Mouse (Mus musculus): ENCODE results near the gene Gm20388. TPM values are rescaled to one million over a fixed set of nuclear protein-coding genes. Genes with fewer than 3 reads are reported as not detected.

The Gm20388 gene
- polyA plus RNA-seq, 1 experiment from 2014 or later, result 1.4 TPM

DNA sequence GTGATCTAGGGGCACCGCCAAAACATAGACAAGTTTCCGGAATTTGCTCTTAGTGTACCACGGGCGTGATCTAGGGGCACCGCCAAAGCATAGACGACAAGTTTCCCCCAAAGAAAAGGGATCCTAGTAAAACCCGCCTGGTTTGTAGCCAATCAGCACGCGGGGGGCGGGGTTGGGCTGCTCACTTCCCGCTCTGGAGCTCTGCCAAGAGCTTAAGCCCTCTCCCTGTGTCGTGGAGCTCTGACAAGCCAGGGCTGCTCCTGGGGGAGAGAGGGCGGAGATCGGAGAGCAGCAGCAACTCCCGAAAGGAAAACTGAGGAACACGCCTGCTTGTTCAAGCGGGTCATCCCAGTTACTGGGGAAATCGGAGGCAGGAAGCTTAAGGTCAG is 2037.1 kb downstream of the Gm20388 start:
- no peaks in the 10 kb centered on the region for H3K27me3 ChIP-seq (ENCODE audit: control insufficient read depth, insufficient read depth, low read depth, low read length)
- peaks cover 45% of the 10 kb centered on the region for H3K4me1 ChIP-seq (ENCODE audit: control insufficient read depth, low read depth, low read length)
- peak overlapping the region; percentile 63 for H3K4me3 ChIP-seq (ENCODE audit: low read depth, low read length)
- H3K4me2 ChIP-seq (ENCODE audit: low read depth, low read length), result peak overlapping the region; percentile 94
- WGBS (ENCODE audit: insufficient replicate concordance), result under 1% methylated on average over 18 of the region's 18 CpGs
- H3K27ac ChIP-seq (ENCODE audit: low read length), result peak overlapping the region; percentile 92
- peak overlapping the region; percentile 74 for H3K9ac ChIP-seq (ENCODE audit: low read depth, low read length)
- no peaks in the 10 kb centered on the region for H3K9me3 ChIP-seq (replicated peaks; ENCODE audit: control insufficient read depth, low read length)
- H3K36me3 ChIP-seq (ENCODE audit: control insufficient read depth, insufficient read depth), result no peaks in the 10 kb centered on the region
- peak; percentile 31 for ATAC-seq (ENCODE audit: low read depth)

- ATAC-seq (ENCODE audit: low read depth), result no peak
- Histone ChIP-seq H3K36me3 (ENCODE audit: control insufficient read depth, insufficient read depth) (no peaks in the 10 kb centered on the region), H3K4me3 (ENCODE audit: low read depth, low read length) (peak overlapping the region; percentile 63), H3K4me2 (ENCODE audit: low read depth, low read length) (peak overlapping the region; percentile 94), H3K27me3 (ENCODE audit: control insufficient read depth, insufficient read depth, low read depth, low read length) (no peaks in the 10 kb centered on the region), H3K9me3 (replicated peaks; ENCODE audit: control insufficient read depth, low read length) (no peaks in the 10 kb centered on the region), H3K27ac (ENCODE audit: low read length) (peak overlapping the region; percentile 92), H3K9ac (ENCODE audit: low read depth, low read length) (peak overlapping the region; percentile 74), H3K4me1 (ENCODE audit: control insufficient read depth, low read depth, low read length) (peaks cover 51% of the 10 kb centered on the region)
- 48% methylated on average over 19 of the region's 19 CpGs for WGBS (ENCODE audit: insufficient replicate concordance)
Measured at GRCm38 (mm10) chr8:121948321-121949145, 2037.9 kb downstream of the Gm20388 start.

- Histone ChIP-seq H3K4me1 (ENCODE audit: control insufficient read depth, low read depth, low read length) (peaks cover 59% of the 10 kb centered on the region), H3K9ac (ENCODE audit: low read depth, low read length) (peak within 1 kb of the TSS; percentile 97), H3K4me2 (ENCODE audit: low read depth, low read length) (peak within 1 kb of the TSS; percentile 94), H3K27ac (ENCODE audit: low read length) (peak within 1 kb of the TSS; percentile 96), H3K4me3 (ENCODE audit: low read depth, low read length) (peak within 1 kb of the TSS; percentile 90), H3K36me3 (ENCODE audit: control insufficient read depth, insufficient read depth) (no peaks in the 10 kb centered on the region), H3K27me3 (ENCODE audit: control insufficient read depth, insufficient read depth, low read depth, low read length) (no peaks in the 10 kb centered on the region), H3K9me3 (replicated peaks; ENCODE audit: control insufficient read depth, low read length) (no peaks in the 10 kb centered on the region)
- WGBS (ENCODE audit: insufficient replicate concordance), result 45% methylated on average over 6 of the region's 6 CpGs
- no peak for ATAC-seq (ENCODE audit: low read depth)
Measured at GRCm38 (mm10) chr8:121949222-121949800, 2038.7 kb downstream of the Gm20388 start, which contains the start of gene Banp. TSS of gene Banp (plus strand) at chr8:121949750.

GRCm38 (mm10) chr8:121949941-121950748 is 2039.5 kb downstream of the Gm20388 start:
- H3K27me3 ChIP-seq (ENCODE audit: control insufficient read depth, insufficient read depth, low read depth, low read length), result no peaks in the 10 kb centered on the region
- peak overlapping the region; percentile 90 for H3K4me3 ChIP-seq (ENCODE audit: low read depth, low read length)
- no peaks in the 10 kb centered on the region for H3K9me3 ChIP-seq (replicated peaks; ENCODE audit: control insufficient read depth, low read length)
- no peaks in the 10 kb centered on the region for H3K36me3 ChIP-seq (ENCODE audit: control insufficient read depth, insufficient read depth)
- peak overlapping the region; percentile 97 for H3K9ac ChIP-seq (ENCODE audit: low read depth, low read length)
- 0% methylated on average over 62 of the region's 66 CpGs for WGBS (ENCODE audit: insufficient replicate concordance)
- peak overlapping the region; percentile 96 for H3K27ac ChIP-seq (ENCODE audit: low read length)
- peak; percentile 91 for ATAC-seq (ENCODE audit: low read depth)
- H3K4me1 ChIP-seq (ENCODE audit: control insufficient read depth, low read depth, low read length), result peaks cover 64% of the 10 kb centered on the region
- peak overlapping the region; percentile 81 for H3K4me2 ChIP-seq (ENCODE audit: low read depth, low read length)

GRCm38 (mm10) chr8:121950749-121951655 is 2040.4 kb downstream of the Gm20388 start:
- Histone ChIP-seq H3K4me1 (ENCODE audit: control insufficient read depth, low read depth, low read length) (peaks cover 71% of the 10 kb centered on the region), H3K27ac (ENCODE audit: low read length) (peak overlapping the region; percentile 96), H3K27me3 (ENCODE audit: control insufficient read depth, insufficient read depth, low read depth, low read length) (no peaks in the 10 kb centered on the region), H3K9ac (ENCODE audit: low read depth, low read length) (peak overlapping the region; percentile 97), H3K36me3 (ENCODE audit: control insufficient read depth, insufficient read depth) (peaks cover 5% of the 10 kb centered on the region), H3K4me3 (ENCODE audit: low read depth, low read length) (peak overlapping the region; percentile 90), H3K4me2 (ENCODE audit: low read depth, low read length) (peak overlapping the region; percentile 81), H3K9me3 (replicated peaks; ENCODE audit: control insufficient read depth, low read length) (no peaks in the 10 kb centered on the region)
- ATAC-seq (ENCODE audit: low read depth), result peak; percentile 0; the same call in 1 of the 2 replicates
- WGBS (ENCODE audit: insufficient replicate concordance), result under 1% methylated on average over 78 of the region's 97 CpGs

GRCm38 (mm10) chr8:121951656-121952009 is 2041.0 kb downstream of the Gm20388 start:
- peak overlapping the region; percentile 81 for H3K4me2 ChIP-seq (ENCODE audit: low read depth, low read length)
- peak overlapping the region; percentile 97 for H3K9ac ChIP-seq (ENCODE audit: low read depth, low read length)
- peak overlapping the region; percentile 90 for H3K4me3 ChIP-seq (ENCODE audit: low read depth, low read length)
- peaks cover 72% of the 10 kb centered on the region for H3K4me1 ChIP-seq (ENCODE audit: control insufficient read depth, low read depth, low read length)
- no peaks in the 10 kb centered on the region for H3K27me3 ChIP-seq (ENCODE audit: control insufficient read depth, insufficient read depth, low read depth, low read length)
- H3K36me3 ChIP-seq (ENCODE audit: control insufficient read depth, insufficient read depth), result peaks cover 5% of the 10 kb centered on the region
- H3K27ac ChIP-seq (ENCODE audit: low read length), result peak overlapping the region; percentile 96
- WGBS (ENCODE audit: insufficient replicate concordance), result 7% methylated on average over 7 of the region's 7 CpGs
- ATAC-seq (ENCODE audit: low read depth), result no peak
- no peaks in the 10 kb centered on the region for H3K9me3 ChIP-seq (replicated peaks; ENCODE audit: control insufficient read depth, low read length)

GRCm38 (mm10) chr8:121952122-121952521 is 2041.5 kb downstream of the Gm20388 start:
- ATAC-seq (ENCODE audit: low read depth), result no peak
- H3K4me3 ChIP-seq (ENCODE audit: low read depth, low read length), result peak overlapping the region; percentile 90
- peak overlapping the region; percentile 81 for H3K4me2 ChIP-seq (ENCODE audit: low read depth, low read length)
- H3K4me1 ChIP-seq (ENCODE audit: control insufficient read depth, low read depth, low read length), result peaks cover 68% of the 10 kb centered on the region
- no peaks in the 10 kb centered on the region for H3K27me3 ChIP-seq (ENCODE audit: control insufficient read depth, insufficient read depth, low read depth, low read length)
- H3K9ac ChIP-seq (ENCODE audit: low read depth, low read length), result peak overlapping the region; percentile 35; the same call in 1 of the 2 replicates
- peaks cover 5% of the 10 kb centered on the region for H3K36me3 ChIP-seq (ENCODE audit: control insufficient read depth, insufficient read depth)
- H3K27ac ChIP-seq (ENCODE audit: low read length), result no peak overlapping the region; the same call in 1 of the 2 replicates
- H3K9me3 ChIP-seq (replicated peaks; ENCODE audit: control insufficient read depth, low read length), result no peaks in the 10 kb centered on the region

DNA sequence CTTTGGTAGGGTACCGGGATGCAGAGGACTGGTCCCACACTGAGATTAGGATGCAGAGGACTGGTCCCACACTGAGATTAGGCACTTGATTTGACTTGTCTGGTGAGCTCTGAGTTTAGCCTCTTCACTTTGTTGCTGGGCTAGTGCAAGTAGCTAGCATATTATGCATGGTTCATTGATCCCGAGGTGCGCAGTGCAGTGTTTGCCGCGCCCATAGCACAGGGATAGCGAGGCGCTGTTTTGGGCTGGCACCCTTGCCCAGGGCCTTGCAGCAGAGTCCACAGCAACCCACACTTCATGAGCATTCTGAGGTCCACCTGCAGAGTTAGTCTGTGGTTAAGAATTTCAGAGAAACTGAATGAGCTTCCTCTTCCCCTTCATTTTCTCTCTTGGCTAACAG is 2042.2 kb downstream of the Gm20388 start:
- peaks cover 66% of the 10 kb centered on the region for H3K4me1 ChIP-seq (ENCODE audit: control insufficient read depth, low read depth, low read length)
- no peak for ATAC-seq (ENCODE audit: low read depth)
- H3K27ac ChIP-seq (ENCODE audit: low read length), result no peak overlapping the region
- H3K4me2 ChIP-seq (ENCODE audit: low read depth, low read length), result peak overlapping the region; percentile 81
- 74% methylated on average over 7 of the region's 7 CpGs for WGBS (ENCODE audit: insufficient replicate concordance)
- H3K4me3 ChIP-seq (ENCODE audit: low read depth, low read length), result no peak overlapping the region
- H3K9ac ChIP-seq (ENCODE audit: low read depth, low read length), result 0 out of 2 replicates have a peak overlapping the region, but pooled peaks have one; percentile 14
- peaks cover 5% of the 10 kb centered on the region for H3K36me3 ChIP-seq (ENCODE audit: control insufficient read depth, insufficient read depth)
- H3K9me3 ChIP-seq (replicated peaks; ENCODE audit: control insufficient read depth, low read length), result no peaks in the 10 kb centered on the region
- H3K27me3 ChIP-seq (ENCODE audit: control insufficient read depth, insufficient read depth, low read depth, low read length), result no peaks in the 10 kb centered on the region

Measured in liver, embryonic 16.5 days (tissue).